Mouse (Mus musculus): Measurements from ENCODE around the gene Fuz.

Gene Fuz

GRCm38 (mm10) chr7:44890737-44891136, 5.1 kb upstream of the Fuz start:
- DNase-seq = no peak

GRCm38 (mm10) chr7:44891611-44892010, 4.3 kb upstream of the Fuz start:
- no peak for DNase-seq

- DNase-seq = peak; percentile 97
Observed at GRCm38 (mm10) chr7:44892276-44892921, 3.5 kb upstream of the Fuz start, which contains the start of gene Med25. Gene Med25 (minus strand): TSS chr7:44892712.

- DNase-seq = peak; percentile 35
Observed at GRCm38 (mm10) chr7:44893197-44893596, 2.7 kb upstream of the Fuz start.

DNA sequence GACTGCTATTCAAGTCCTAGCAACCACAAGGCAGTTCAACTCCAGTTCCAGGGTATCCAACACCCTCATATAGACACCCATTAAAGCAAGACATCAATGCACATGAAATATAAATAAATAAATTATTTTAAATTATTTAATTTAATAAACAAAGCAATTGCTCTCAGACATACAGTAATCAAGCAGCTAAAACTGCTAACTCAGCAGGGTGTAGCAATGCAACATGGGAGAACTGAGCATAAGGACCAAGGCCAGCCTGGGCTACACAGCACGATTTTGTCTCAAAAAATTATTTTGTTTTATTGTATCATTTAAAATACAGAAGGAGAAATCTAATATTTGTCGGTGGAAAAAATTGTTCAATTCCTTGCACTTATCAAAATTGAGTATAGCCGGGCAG, 1.7 kb upstream of the Fuz start:
- no peak for DNase-seq

- no peak for DNase-seq
Observed at GRCm38 (mm10) chr7:44895206-44895592, 680 bp upstream of the Fuz start.

- no peak for DNase-seq
Observed at GRCm38 (mm10) chr7:44896499-44896898, 620 bp downstream of the Fuz start.

GRCm38 (mm10) chr7:44898607-44899006, 2.7 kb downstream of the Fuz start:
- peak; percentile 17 for DNase-seq

DNA sequence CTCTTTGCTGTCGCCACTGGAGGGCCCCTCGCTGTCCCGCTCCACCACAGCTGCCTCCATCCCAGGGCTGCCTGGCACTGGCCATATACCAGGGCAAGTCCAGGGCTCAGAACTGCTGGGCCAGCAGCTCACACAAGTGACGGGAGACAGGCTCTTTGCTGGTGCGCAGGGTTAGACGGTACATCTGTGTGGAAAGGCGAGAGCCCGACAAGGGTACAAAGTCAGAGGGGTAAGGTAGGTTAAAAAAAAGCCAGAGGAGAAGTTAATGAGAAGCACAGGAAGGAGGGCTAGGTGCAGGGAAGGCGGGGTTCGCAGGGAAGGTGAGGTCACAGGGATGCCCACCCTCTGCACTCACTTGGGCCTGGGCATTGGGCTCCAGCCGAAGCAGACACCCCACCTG, 4.8 kb downstream of the Fuz start:
- no peak for DNase-seq

GRCm38 (mm10) chr7:44901230-44901722, 5.4 kb downstream of the Fuz start:
- peak; percentile 77 for DNase-seq

DNA sequence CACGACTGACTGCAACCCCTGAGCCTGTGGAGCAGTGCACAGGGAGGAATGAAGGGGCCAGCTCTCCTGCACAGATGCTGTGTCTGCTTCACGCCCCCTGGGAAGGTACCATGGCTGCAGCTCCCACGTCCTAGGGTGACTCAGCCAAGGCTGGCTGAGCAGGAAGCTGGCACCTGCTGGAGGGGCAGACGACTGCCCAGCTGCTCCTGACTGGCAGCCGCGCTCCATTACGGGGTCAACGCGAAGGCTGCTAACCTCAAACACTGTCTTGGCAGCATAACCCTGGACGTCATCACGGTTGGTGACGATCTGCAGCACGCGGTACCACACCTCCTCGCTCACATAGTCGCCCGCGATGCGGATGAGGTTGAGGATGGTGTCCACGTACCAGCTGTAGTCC, 9.6 kb downstream of the Fuz start:
- no peak for DNase-seq

- DNase-seq = no peak
Observed at GRCm38 (mm10) chr7:44908706-44909476, 13.0 kb downstream of the Fuz start.

DNA sequence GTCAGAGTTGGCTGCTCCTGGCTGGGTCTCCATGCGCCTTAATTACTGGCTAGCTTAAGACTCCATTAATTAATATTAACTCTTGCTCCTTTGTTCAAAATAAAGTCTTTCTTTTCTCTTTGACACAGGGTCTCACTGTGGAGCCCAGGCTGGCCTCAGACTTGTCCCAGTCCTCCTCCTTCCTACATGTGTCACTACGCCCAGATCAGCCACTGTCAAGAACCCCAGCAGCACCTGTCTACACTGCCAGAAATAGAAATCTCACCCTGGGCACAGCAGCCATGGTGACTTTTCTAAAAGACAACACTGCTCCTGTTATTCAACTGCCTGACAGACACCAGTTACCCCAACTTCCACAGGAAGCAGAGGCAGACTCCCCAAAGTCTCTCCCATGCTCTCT, 18.5 kb downstream of the Fuz start:
- DNase-seq = no peak

GRCm38 (mm10) chr7:44915314-44915713, 19.4 kb downstream of the Fuz start:
- DNase-seq = no peak

DNA sequence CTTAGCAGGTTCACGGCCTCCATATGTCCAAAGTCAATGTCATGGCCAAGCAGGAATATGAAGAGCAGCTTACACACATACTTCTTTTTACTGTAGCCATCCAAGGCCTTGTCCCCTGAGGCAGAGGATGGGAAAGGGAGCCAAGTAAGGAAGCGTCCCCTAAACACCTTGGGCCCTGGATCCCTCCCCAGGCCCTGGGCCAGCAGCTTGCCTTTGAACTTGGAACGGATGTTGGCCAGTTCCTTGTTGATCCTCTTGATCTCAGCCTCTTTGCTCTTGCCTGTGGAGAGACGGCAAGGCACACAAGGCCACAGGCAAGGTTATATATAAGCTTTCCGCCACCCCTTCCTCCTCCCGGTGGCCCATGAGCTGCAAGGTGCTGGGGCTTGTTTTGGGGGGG, 20.3 kb downstream of the Fuz start:
- no peak for DNase-seq

- no peak for DNase-seq
Observed at GRCm38 (mm10) chr7:44916881-44917280, 21.0 kb downstream of the Fuz start.

DNA sequence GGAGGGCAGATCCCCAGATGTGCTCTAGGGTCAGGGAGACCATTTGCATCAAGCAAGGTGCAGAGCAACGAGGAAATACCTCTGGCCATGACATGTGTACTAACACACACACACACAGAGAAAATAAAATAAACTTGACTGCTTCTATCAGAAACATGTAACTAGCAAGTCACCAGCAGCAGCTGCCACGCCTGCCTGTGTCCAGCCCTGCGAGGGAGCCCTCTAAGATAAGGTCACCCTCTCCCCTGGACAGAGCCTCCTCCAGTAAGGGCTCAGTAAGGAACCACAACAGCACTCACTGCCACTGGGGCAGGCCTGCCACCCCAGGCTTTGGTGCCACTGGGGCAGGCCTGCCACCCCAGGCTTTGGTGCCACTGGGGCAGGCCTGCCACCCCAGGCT, 22.3 kb downstream of the Fuz start:
- no peak for DNase-seq

DNA sequence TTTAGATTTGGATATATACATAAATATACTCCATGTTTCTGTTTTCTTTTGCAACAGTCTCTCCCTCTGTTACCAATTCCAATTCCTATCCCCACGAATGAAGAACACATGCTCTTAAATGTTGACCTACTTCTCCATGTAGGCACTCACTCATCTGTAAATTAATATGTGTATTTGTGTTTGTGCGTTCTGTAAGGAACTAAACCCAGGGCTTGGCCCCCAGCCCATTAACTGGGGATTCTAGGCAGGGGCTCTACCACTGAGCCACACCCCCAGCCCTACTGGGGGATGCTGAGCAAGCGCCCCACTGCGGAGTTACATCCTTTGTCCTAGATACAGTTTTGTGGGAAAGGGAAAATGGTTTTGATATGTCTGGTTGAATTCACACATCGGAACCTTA, 23.2 kb downstream of the Fuz start:
- no peak for DNase-seq

DNA sequence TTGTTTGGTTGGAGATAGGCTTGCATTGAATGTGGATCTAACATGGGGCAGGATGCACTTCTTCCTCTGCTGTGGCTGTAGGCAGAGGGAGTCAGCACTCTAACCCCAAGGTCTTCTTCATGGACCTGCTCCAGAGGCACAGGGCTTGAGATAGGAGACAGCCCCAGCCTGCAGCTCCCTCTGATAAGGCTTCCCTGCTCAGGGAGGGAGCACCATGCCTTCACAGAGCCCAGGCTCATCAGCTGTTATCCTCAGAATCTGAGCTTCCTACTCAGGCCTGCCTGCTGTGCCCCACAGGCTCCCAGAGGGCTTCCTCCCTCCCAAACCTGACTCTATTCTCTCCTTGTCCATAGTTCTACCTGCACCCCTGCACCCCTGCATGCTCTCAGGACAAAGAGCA, 26.7 kb downstream of the Fuz start:
- DNase-seq = no peak

GRCm38 (mm10) chr7:44925468-44925867, 29.6 kb downstream of the Fuz start:
- peak; percentile 59 for DNase-seq

GRCm38 (mm10) chr7:44928570-44928969, 32.7 kb downstream of the Fuz start:
- DNase-seq = no peak

DNA sequence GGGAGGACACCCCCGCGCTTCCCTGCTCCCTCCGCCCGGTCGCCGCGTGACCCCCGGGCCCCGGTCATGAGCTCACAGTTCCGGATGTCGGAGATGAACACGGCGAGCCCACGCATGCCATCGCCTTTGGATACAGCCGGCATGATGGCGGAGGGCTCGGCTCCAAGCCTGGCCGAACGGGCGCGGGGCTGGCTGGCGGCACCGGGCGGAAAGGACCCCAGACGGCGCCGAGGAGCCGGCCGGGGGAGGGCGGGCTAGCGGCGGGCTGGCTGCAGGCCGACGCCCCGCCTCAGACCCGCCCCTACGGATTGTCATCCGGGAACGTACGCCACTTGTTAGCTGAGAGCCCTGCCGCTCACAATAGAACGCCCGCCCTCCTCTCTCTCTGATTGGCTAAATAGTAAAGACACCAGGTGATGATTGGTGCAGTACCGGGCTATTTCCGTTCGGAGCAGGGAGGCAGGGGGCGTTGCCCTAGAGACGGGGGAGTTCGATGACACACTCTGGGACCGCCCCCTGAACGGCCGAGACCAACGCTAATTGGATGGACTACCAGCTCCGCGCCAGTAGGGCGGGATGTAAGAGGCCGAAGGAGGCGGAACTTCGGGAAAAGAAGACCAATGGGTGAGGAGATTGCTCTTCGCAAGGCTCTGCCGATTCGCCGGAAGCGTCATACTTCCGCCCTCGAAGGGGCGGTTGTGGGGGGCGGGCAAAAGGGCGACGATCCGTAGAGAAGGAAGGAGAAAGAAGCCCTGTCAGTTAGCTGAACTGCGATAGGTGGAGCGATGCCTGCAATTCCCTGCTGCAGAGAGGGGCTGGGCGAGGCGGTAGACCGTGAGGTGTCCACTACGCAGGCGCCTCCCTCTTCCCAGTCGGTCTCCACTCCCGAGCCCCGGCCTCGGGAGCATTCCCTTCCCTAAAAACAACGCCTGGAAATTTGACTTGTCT, 33.6 kb downstream of the Fuz start, which contains the start of gene Ap2a1:
TSS of gene Ap2a1 (minus strand) at position 293 of the 948 bp plus-strand sequence.
- peak; percentile 100 for DNase-seq

DNA sequence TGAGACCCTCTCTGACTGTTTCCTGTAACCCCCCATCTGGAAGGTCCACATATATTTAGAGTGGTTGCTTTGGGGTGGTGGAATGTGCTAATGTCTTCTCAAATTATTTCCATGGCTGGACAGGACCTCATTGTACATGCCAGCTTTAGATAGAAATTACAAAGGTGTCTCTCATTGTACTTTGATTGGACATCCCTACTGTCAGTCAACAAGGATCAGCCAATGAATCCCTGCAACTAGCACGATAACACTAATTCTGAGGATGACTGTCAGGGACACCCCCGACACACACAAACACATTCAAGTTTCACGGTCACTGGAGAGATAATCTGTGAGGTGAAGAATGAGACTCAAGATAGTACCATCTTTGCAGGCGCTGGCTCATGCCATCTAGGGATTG, 42.8 kb downstream of the Fuz start:
- no peak for DNase-seq
